Mouse (Mus musculus) small intestine, adult 2 months (tissue): ENCODE data around the gene Cep70.

Experiments
- CTCF ChIP-seq: fragments of 200-500 bp; IDR thresholded peaks from 2 replicates; pipeline ENCODE4 v1.5.1; 2012; ENCODE audit warnings: low read depth, mild to moderate bottlenecking, control low read depth, inconsistent platforms, low read length, moderate library complexity, mixed read lengths; ENCODE audit not compliant: insufficient replicate concordance, insufficient read length; ENCODE audit errors: extremely low read depth
- POLR2A ChIP-seq: fragments of 200-500 bp; IDR thresholded peaks from 2 replicates; pipeline ENCODE4 v1.6.1; 2012; ENCODE audit warnings: low read depth, mild to moderate bottlenecking, control low read depth, inconsistent platforms, low read length, moderate library complexity

DNA sequence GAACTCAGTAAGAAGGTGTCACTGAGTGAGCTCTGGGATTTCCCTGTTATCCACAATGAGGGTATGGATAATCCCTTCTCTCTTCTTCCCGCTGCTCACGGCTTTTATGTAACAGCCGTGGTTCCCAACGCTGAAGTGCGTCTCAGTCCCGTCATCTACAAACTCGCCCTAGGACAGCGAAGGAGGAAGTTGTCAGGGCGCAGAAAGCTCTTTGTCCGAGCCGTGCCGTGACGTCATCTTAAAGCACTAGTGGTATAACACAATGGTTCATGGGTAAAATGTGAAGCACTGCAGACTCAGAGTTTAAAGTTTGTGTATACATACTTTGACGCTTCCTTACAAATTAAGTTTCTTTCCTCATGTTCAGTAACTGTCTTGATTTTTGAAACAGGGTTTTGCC lies 13.7 kb upstream of the Cep70 start:
- TF ChIP-seq CTCF (no peak), POLR2A (no peak)
